Mouse (Mus musculus): ENCODE data around the gene Camk1d. TPM values are rescaled to one million over a fixed set of nuclear protein-coding genes. Genes with fewer than 3 reads are reported as not detected.
A peak's percentile ranks its signal among the peaks of the same experiment; 100 is the strongest.

Gene Camk1d
- polyA plus RNA-seq, 1 experiment from 2014 or later = 6.7 TPM

DNA sequence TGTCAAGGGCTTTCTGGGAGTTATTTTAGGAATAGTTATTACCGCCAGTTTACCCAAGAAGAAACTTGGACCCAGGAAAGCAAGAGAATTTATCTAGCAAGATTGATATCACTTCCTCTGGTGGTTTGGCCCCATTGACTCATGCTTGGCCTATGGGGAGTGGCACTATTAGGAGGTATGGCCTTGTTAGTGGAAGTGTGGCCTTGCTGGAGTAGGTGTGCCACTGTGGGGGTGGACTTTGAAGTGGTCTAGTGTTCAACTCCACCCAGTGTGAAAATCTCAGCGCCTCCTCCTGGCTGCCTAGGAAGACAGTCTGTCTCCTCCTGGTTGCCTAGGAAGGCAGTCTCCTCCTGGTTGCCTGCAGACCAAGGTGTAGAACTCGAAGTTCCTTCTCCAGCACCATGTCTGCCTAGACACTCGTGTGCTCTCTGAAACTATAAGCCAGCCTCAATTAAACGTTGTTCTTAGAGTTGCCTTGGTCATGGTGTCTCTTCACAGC is 33.3 kb upstream of the Camk1d start:
- Histone ChIP-seq H3K27ac (replicated peaks) (0 out of 2 replicates have a peak overlapping the region, but pooled peaks have one; percentile 35), H3K9ac (ENCODE audit: low read length) (no peak overlapping the region), H3K4me3 (ENCODE audit: low read depth, low read length) (no peak overlapping the region), H3K4me2 (replicated peaks; ENCODE audit: low read depth) (no peak overlapping the region), H3K27me3 (ENCODE audit: control insufficient read depth, insufficient read depth, low read length) (no peaks in the 10 kb centered on the region), H3K4me1 (replicated peaks; ENCODE audit: control insufficient read depth, insufficient read depth) (no peaks in the 10 kb centered on the region), H3K9me3 (ENCODE audit: control insufficient read depth, low read length) (no peaks in the 10 kb centered on the region), H3K36me3 (ENCODE audit: control insufficient read depth, insufficient read depth, low read length) (no peaks in the 10 kb centered on the region)
- WGBS = 76% methylated on average over 5 of the region's 5 CpGs
- TF ChIP-seq CTCF (IDR thresholded peaks at IDR 0.05; ENCODE audit: low read depth) = peak; percentile 41
- no peak for TF ChIP-seq EP300 (optimal IDR thresholded peaks at IDR 0.05)
- DNase-seq (ENCODE audit: low spot score) = peak; percentile 22
- peak; percentile 74 for ATAC-seq (ENCODE audit: low FRiP score, low TSS enrichment)

DNA sequence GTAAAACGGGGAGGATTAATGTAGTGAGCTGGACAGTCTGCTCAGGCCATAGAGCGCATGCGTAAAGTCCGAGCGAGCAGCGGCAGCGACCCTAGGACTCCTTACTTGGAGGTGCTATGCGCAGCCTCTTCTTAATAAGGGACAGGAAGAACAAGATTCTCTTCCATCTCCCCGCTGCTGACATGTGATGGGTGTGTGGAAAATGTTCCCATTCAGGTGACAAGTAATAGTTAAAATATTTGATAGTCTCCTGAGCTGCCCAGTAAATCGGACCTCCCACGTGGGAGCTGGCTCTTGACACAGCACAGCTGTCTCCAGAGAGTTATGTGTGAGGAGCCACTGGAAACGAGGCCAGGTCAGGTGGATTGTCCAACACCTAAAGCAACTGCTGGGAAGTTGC is 32.2 kb upstream of the Camk1d start:
- Histone ChIP-seq H3K4me3 (ENCODE audit: low read depth, low read length) (peak overlapping the region; percentile 12; the same call in 1 of the 2 replicates), H3K4me1 (replicated peaks; ENCODE audit: control insufficient read depth, insufficient read depth) (no peaks in the 10 kb centered on the region), H3K9ac (ENCODE audit: low read length) (no peak overlapping the region), H3K4me2 (replicated peaks; ENCODE audit: low read depth) (peak overlapping the region; percentile 36; the same call in 1 of the 2 replicates), H3K9me3 (ENCODE audit: control insufficient read depth, low read length) (no peaks in the 10 kb centered on the region), H3K36me3 (ENCODE audit: control insufficient read depth, insufficient read depth, low read length) (no peaks in the 10 kb centered on the region), H3K27me3 (ENCODE audit: control insufficient read depth, insufficient read depth, low read length) (no peaks in the 10 kb centered on the region), H3K27ac (replicated peaks) (peak overlapping the region; percentile 24)
- ATAC-seq (ENCODE audit: low FRiP score, low TSS enrichment) (no peak; the same call in 1 of the 2 replicates), DNase-seq (ENCODE audit: low spot score) (peak; percentile 16)
- 43% methylated on average over 12 of the region's 12 CpGs for WGBS
- TF ChIP-seq CTCF (IDR thresholded peaks at IDR 0.05; ENCODE audit: low read depth) (no peak), EP300 (optimal IDR thresholded peaks at IDR 0.05) (no peak)

DNA sequence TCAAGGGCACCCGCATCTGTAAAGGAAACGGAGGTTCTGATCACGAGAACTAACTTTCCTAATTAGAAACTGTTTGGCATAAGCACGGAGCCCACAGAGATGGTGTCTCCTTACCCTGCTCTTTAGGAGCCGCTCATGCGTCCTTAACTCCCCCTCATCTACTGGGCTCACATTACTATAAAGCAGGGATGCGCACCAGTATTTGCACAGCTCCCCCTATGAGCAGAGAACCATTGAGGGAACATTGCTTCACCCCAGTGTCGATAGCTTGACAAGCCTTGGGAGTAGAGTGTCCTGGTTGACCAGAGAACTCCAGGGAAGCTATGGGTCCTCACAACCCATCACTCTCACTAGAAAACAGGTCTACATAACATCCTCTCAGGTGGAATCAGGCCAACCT is 29.6 kb upstream of the Camk1d start:
- H3K4me3 ChIP-seq (ENCODE audit: low read depth, low read length) = no peak overlapping the region
- H3K27me3 ChIP-seq (ENCODE audit: control insufficient read depth, insufficient read depth, low read length) = no peaks in the 10 kb centered on the region
- WGBS = 96% methylated on average over 8 of the region's 8 CpGs
- TF ChIP-seq CTCF (IDR thresholded peaks at IDR 0.05; ENCODE audit: low read depth) = no peak
- TF ChIP-seq EP300 (optimal IDR thresholded peaks at IDR 0.05) = no peak
- no peak overlapping the region for H3K4me2 ChIP-seq (replicated peaks; ENCODE audit: low read depth)
- no peaks in the 10 kb centered on the region for H3K9me3 ChIP-seq (ENCODE audit: control insufficient read depth, low read length)
- no peaks in the 10 kb centered on the region for H3K4me1 ChIP-seq (replicated peaks; ENCODE audit: control insufficient read depth, insufficient read depth)
- no peak overlapping the region for H3K27ac ChIP-seq (replicated peaks)
- DNase-seq (ENCODE audit: low spot score) (no peak), ATAC-seq (ENCODE audit: low FRiP score, low TSS enrichment) (no peak)
- no peak overlapping the region for H3K9ac ChIP-seq (ENCODE audit: low read length)
- H3K36me3 ChIP-seq (ENCODE audit: control insufficient read depth, insufficient read depth, low read length) = no peaks in the 10 kb centered on the region

DNA sequence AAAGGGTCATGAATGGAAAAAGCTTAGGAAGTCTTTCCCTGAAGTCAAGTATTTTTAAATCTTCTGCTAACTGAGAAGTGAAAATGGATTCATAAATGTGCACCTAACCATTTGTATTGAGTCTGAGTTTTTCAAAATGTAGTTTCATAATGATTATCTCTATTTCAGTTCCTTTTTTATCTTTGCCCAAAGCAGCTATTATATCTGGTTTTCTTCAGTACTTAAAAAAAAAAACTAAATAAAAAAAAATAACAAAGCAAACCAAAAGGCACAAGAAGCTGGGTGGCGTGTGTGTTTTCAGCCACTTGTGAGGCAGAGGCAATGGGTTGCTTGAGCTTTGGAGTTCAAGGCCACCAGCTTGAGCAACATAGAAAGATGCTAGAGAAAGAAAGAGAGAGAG is 26.6 kb upstream of the Camk1d start:
- no peak for TF ChIP-seq CTCF (IDR thresholded peaks at IDR 0.05; ENCODE audit: low read depth)
- no peak for TF ChIP-seq EP300 (optimal IDR thresholded peaks at IDR 0.05)
- Histone ChIP-seq H3K9ac (ENCODE audit: low read length) (no peak overlapping the region), H3K27me3 (ENCODE audit: control insufficient read depth, insufficient read depth, low read length) (no peaks in the 10 kb centered on the region), H3K4me3 (ENCODE audit: low read depth, low read length) (no peak overlapping the region), H3K36me3 (ENCODE audit: control insufficient read depth, insufficient read depth, low read length) (no peaks in the 10 kb centered on the region), H3K4me2 (replicated peaks; ENCODE audit: low read depth) (no peak overlapping the region), H3K27ac (replicated peaks) (no peak overlapping the region), H3K9me3 (ENCODE audit: control insufficient read depth, low read length) (no peaks in the 10 kb centered on the region), H3K4me1 (replicated peaks; ENCODE audit: control insufficient read depth, insufficient read depth) (no peaks in the 10 kb centered on the region)
- WGBS = 84% methylated on average over 1 of the region's 1 CpGs
- ATAC-seq (ENCODE audit: low FRiP score, low TSS enrichment) (no peak), DNase-seq (ENCODE audit: low spot score) (no peak)

DNA sequence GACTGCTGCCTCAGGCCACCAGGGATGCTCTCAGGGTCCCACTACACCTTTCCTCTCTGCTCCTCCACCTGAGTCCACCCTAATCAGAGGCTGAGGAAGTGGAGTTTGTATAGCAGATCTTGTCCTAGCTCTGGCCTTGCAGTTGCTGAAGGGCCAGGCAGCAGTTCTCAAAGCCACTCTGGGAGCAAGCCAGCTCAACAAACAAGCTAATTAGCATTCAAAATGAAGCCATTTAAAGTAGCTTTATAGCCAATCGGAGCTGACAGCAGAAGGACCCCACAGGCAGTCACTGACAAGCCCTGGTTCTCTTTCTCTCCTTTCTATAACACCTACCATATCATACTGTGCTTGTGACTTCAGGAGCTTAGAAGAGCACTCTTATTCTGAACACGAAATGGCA is 21.6 kb upstream of the Camk1d start:
- Histone ChIP-seq H3K4me3 (ENCODE audit: low read depth, low read length) (no peak overlapping the region), H3K27me3 (ENCODE audit: control insufficient read depth, insufficient read depth, low read length) (no peaks in the 10 kb centered on the region), H3K4me1 (replicated peaks; ENCODE audit: control insufficient read depth, insufficient read depth) (no peaks in the 10 kb centered on the region), H3K9ac (ENCODE audit: low read length) (no peak overlapping the region), H3K36me3 (ENCODE audit: control insufficient read depth, insufficient read depth, low read length) (no peaks in the 10 kb centered on the region), H3K9me3 (ENCODE audit: control insufficient read depth, low read length) (no peaks in the 10 kb centered on the region), H3K27ac (replicated peaks) (no peak overlapping the region), H3K4me2 (replicated peaks; ENCODE audit: low read depth) (no peak overlapping the region)
- 23% methylated on average over 2 of the region's 2 CpGs for WGBS
- ATAC-seq (ENCODE audit: low FRiP score, low TSS enrichment) (no peak), DNase-seq (ENCODE audit: low spot score) (no peak)
- no peak for TF ChIP-seq CTCF (IDR thresholded peaks at IDR 0.05; ENCODE audit: low read depth)
- no peak for TF ChIP-seq EP300 (optimal IDR thresholded peaks at IDR 0.05)

DNA sequence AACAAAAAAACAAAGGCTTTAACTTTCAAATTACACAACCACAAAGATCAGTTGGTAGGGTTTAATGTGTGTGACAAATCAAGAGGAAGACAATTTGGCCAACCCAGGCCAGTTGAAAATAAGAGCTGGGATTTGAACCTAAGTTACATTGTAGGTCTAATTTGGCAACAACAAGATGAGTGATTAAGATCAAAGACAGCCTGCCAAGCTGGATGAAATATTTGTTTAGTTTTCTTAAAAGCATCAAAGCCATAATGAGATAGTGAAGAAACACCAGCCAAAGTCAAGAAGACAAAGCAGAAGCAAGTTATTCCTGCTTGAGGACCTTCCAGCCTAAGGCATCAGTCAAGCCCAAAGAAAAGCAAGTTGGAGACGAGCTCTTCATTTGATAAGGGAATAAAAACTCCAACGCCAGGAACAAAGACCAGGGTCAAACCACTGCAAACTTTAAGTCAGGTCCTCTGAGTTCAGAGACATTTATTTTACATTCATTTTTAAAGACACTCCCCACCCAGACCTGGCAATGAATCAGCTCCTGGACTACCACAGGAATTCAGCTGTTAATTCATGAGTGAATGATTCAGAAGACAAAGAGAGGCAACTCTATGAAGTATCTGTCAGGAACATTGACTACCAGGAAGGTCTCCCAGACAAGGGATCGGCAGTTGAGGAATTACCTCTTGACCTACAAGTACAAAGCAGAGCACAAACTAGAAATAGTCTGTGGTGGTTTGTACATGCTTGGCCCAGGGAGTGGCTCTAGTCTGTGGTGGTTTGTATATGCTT is 19.2 kb upstream of the Camk1d start:
- H3K27ac ChIP-seq (replicated peaks) = no peak overlapping the region
- 52% methylated on average over 3 of the region's 3 CpGs for WGBS
- H3K4me1 ChIP-seq (replicated peaks; ENCODE audit: control insufficient read depth, insufficient read depth) = peaks cover 4% of the 10 kb centered on the region; the same call in 1 of the 2 replicates
- H3K9me3 ChIP-seq (ENCODE audit: control insufficient read depth, low read length) = no peaks in the 10 kb centered on the region
- DNase-seq (ENCODE audit: low spot score) = no peak
- H3K9ac ChIP-seq (ENCODE audit: low read length) = no peak overlapping the region
- no peak for ATAC-seq (ENCODE audit: low FRiP score, low TSS enrichment)
- H3K27me3 ChIP-seq (ENCODE audit: control insufficient read depth, insufficient read depth, low read length) = no peaks in the 10 kb centered on the region
- no peak overlapping the region for H3K4me2 ChIP-seq (replicated peaks; ENCODE audit: low read depth)
- H3K4me3 ChIP-seq (ENCODE audit: low read depth, low read length) = no peak overlapping the region
- TF ChIP-seq CTCF (IDR thresholded peaks at IDR 0.05; ENCODE audit: low read depth) (no peak), EP300 (optimal IDR thresholded peaks at IDR 0.05) (peak; percentile 26)
- no peaks in the 10 kb centered on the region for H3K36me3 ChIP-seq (ENCODE audit: control insufficient read depth, insufficient read depth, low read length)
